Mouse (Mus musculus) adrenal gland, adult 8-10 months (tissue): ENCODE results near the gene Etl4. TPM values are rescaled to one million over a fixed set of nuclear protein-coding genes. Genes with fewer than 3 reads are reported as not detected.
"Not testable (repeated sequence)": the region's sequence is repeated elsewhere in the genome, so short reads cannot be mapped to it uniquely, and the experiment has no call there.

Experiments used
- DNase-seq: peaks from one replicate; pipeline ENCODE4 v3.0.0; 2022
- total RNA-seq, 4 experiments: library from RNA; stranded (reverse); gene quantifications; 2 replicates each; pipeline ENCODE4 v1.2.4; 2022

The Etl4 gene
- total RNA-seq, 4 experiments from 2014 or later = 26.0 to 37.9 (median 31.1) TPM

GRCm38 (mm10) chr2:20657856-20658255, 748.3 kb downstream of the Etl4 start:
- no peak for DNase-seq

GRCm38 (mm10) chr2:20661841-20662240, 752.3 kb downstream of the Etl4 start:
- no peak for DNase-seq

- no peak for DNase-seq
Observed at GRCm38 (mm10) chr2:20662696-20663095, 753.1 kb downstream of the Etl4 start.

GRCm38 (mm10) chr2:20665309-20665971, 755.9 kb downstream of the Etl4 start:
- DNase-seq = no peak

- DNase-seq = peak; percentile 53
Observed at GRCm38 (mm10) chr2:20666051-20666478, 756.5 kb downstream of the Etl4 start.

GRCm38 (mm10) chr2:20667876-20668275, 758.3 kb downstream of the Etl4 start:
- DNase-seq = no peak

GRCm38 (mm10) chr2:20668276-20669030, 758.9 kb downstream of the Etl4 start:
- DNase-seq = not testable (repeated sequence)

- no peak for DNase-seq
Observed at GRCm38 (mm10) chr2:20669367-20669766, 759.8 kb downstream of the Etl4 start.

- DNase-seq = no peak
Observed at GRCm38 (mm10) chr2:20671546-20672255, 762.1 kb downstream of the Etl4 start.

- DNase-seq = no peak
Observed at GRCm38 (mm10) chr2:20672281-20672680, 762.7 kb downstream of the Etl4 start.

GRCm38 (mm10) chr2:20672803-20673603, 763.4 kb downstream of the Etl4 start:
- DNase-seq = no peak

- no peak for DNase-seq
Observed at GRCm38 (mm10) chr2:20676379-20676778, 766.8 kb downstream of the Etl4 start.

- DNase-seq = no peak
Observed at GRCm38 (mm10) chr2:20678793-20679192, 769.2 kb downstream of the Etl4 start.

GRCm38 (mm10) chr2:20682203-20682602, 772.6 kb downstream of the Etl4 start:
- not testable (repeated sequence) for DNase-seq

GRCm38 (mm10) chr2:20689389-20689788, 779.8 kb downstream of the Etl4 start:
- no peak for DNase-seq

GRCm38 (mm10) chr2:20692898-20693297, 783.3 kb downstream of the Etl4 start:
- DNase-seq = no peak

GRCm38 (mm10) chr2:20693772-20694171, 784.2 kb downstream of the Etl4 start:
- DNase-seq = no peak

GRCm38 (mm10) chr2:20697719-20698118, 788.1 kb downstream of the Etl4 start:
- DNase-seq = no peak

GRCm38 (mm10) chr2:20705110-20705509, 795.5 kb downstream of the Etl4 start:
- DNase-seq = no peak

- no peak for DNase-seq
Observed at GRCm38 (mm10) chr2:20710589-20710988, 801.0 kb downstream of the Etl4 start.

GRCm38 (mm10) chr2:20711024-20711423, 801.4 kb downstream of the Etl4 start:
- no peak for DNase-seq

- DNase-seq = no peak
Observed at GRCm38 (mm10) chr2:20719105-20719504, 809.5 kb downstream of the Etl4 start.
